Mouse (Mus musculus) adrenal gland, postnatal 10 days (tissue): ENCODE results near the gene Prdm1. TPM values are rescaled to one million over a fixed set of nuclear protein-coding genes. Genes with fewer than 3 reads are reported as not detected.

Experiments used
- DNase-seq: peaks from one replicate; pipeline ENCODE4 v3.0.0; 2021; ENCODE audit warnings: mixed read lengths
- total RNA-seq, 2 experiments: library from RNA; stranded (reverse); gene quantifications; 2 replicates each; pipeline ENCODE4 v1.2.3; 2021

Gene Prdm1
- total RNA-seq, 2 experiments from 2014 or later = 2.1 to 3.4 TPM

DNA sequence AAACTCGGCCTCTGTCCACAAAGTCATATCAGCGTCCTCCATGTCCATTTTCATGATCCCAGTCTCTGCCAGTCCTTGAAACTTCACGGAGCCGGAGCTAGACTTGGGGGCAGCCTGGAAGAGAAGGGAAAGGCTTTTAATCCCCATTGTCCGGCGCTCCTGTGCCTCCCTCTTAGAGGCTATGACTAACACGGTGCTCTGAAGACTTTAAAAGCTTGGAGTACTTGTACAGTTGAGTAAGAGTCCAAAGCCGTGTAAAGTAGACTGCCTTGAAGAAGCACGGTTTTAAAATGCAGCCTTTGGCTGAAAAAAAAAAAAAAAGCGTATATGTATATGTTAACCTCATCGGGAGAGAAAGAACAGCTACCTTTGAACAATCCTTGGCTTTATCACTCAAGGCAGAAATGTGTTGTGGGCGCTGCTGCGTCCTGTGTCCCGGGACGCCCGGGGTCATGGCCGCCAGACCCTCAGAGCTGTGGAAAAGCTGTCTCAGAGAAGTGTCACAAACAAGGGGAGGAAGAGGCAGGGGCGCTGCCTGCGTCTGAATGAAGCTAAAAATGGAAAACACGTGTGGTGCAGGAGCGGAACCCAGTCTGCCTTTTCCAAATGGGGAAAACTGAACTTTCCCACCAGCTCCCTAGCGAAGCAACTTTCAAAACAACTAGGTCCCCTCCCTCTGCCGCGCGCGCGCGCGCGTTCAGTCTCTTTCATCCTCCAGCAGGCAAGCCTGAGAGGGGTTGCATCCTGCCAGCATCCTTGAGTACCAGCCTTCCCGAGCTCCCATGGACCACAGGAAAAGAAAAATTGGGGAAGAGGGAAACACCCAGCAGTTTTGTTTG lies 71.3 kb downstream of the Prdm1 start:
- peak; percentile 54 for DNase-seq

DNA sequence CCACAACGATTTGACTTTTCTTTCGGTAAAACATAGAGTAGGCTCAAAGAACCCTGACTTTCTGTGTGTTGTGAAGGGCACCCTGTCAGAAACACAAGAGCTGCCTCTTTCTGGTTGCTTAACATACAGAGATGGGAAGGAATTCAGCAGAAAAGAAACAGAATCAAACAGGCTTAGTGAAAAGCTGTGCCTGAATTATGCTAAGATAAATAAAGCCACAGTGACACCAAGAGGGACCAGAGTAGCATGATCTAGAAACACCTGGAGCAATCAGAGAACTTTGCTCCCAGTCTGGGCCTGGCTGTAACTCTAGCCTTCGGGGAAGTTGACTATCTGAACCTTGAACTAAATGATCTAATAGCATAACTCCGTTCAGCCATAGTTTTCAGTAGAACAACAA lies 73.5 kb downstream of the Prdm1 start:
- DNase-seq = peak; percentile 10

DNA sequence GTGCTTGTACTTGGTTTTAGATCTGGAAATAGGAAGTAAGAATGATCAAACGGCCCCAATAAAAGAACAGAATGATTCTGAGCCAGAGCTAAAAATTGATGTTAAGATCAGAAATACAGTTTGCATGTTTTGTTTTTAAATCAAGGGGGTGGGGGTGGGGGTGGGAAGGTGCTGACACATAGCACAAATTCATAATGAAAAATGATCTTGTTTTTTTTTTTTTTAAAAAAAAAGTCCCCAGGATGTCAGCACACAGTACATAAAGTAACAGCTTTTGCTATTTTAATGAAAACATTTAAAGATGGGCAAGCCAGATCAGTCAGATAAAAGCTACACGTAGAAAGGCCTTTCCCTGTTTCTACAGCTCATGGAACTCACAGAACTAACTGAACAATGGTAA lies 74.2 kb downstream of the Prdm1 start:
- no peak for DNase-seq

DNA sequence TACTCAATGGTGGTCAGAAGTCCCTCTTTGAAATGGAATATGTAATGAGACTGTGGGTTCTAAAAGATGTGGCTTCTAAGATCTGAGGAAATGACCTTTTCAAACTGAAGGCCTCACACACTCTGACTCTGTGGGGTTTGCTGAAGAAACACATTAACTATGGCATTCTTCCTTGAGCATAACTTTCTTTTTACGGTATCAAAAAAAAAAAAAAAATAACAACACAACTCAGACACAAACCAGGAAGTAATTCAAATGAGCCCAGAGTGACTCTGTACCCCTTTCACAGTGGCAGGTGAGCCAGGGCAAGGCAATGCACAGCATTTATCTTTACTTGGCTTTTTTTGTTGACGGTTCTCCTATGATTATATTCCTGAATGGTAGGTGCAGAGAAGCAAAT lies 77.5 kb downstream of the Prdm1 start:
- no peak for DNase-seq

DNA sequence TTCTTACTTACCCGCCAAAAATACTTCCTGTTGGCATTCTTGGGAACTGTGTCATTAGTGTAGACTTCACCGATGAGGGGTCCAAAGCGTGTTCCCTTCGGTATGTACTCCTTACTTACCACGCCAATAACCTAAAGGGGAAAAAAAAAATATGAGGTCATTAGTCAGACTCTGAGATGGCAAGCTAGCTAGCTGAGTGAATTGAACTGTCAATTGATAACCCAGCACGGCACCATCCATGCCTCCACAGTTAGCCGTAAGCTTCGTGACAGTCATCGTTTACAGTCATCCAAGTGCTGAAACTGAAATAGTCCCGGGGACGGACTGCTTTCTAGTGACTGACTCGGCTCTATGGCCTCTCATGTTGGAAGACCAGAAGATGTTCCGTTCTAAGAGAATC lies 78.2 kb downstream of the Prdm1 start:
- no peak for DNase-seq

DNA sequence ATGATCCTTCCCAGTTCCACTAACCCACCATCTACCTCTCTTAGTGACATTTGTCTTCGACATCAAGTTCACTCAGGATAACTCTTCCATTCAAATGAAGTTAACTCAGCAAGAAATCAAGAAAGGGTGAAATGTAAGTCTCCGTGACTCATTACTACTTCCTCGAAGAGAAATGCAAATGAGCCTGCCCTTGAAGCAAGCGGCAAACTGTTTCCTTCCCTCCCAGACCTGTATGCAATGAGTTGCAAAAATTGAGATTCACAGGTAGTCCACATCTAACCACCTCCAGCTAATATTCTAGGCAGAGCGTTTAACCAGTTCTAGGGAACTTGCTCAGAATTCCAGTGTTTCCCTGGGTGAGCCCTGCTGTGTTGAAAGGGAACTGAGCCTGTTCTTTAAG lies 78.6 kb downstream of the Prdm1 start:
- no peak for DNase-seq

DNA sequence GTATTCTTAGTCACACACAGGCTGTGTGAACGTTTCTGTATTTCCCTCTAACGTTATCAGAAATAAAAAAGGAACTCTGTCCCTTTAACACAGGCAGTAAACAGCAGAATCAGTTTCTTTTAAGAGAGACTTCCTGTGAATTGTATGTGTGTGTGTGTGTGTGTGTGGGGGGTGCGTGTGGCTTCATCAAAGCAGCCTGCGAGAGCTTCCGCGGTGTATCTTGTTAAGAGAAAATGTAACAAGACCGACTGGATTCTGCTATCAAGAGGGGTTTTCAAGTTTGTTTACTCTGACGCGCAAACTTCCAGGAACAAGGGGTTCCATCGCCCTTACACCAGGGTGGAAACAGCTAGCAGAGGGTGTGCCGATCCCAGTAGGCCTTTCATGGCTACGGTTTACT lies 80.1 kb downstream of the Prdm1 start:
- DNase-seq = no peak

DNA sequence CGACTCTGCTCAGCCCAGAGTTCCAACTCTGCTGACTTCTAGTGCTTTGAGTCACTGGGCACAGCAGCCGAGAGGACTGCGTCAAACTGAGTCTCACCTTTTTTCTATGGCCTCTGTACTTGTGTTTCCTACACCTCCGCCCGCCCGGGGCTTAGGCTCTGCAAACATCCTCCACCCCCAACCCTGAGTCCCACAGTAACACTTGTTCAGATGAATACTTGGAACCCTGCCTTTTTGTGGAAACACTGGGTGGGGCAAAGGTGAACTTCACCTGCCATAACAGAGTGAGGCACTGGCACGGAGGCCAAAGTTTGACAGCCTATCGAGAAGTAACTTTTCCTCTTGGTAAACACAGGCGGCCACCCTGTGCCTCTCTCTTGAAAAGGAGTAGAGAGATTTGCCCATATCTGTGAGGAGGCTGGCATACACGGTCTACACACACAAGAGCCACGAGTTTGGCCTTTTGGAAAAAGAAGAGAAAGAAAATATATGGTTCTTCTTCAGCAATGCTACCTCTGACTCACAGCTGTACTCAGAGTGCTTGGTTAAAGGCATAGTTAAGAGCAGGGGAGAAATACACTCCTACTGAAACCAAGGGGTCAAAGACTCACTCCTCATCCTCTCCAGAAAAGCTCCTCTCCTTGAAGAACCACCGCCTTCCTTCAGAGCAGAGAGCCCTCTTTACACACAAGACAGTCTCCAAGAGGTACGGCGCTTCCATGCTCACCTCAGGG lies 80.7 kb downstream of the Prdm1 start:
- DNase-seq = no peak

DNA sequence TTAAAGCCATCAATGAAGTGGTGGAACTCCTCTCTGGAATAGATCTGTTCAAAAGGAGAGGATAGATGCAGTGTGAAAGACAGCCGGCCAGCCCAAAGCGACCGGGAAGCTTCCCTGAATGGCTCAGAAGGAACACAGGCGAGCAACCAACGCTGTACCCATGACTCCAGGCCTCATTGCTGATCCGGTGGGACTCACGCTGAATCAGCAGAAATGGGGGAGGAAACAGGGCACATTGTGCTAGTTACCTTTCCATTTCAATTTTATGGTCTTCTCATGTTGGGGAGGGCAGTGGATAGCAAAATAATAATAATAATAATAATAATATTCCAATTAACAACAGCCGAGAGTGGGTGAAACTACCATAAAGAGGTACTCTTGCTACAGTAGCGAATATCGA lies 81.3 kb downstream of the Prdm1 start:
- DNase-seq = no peak

DNA sequence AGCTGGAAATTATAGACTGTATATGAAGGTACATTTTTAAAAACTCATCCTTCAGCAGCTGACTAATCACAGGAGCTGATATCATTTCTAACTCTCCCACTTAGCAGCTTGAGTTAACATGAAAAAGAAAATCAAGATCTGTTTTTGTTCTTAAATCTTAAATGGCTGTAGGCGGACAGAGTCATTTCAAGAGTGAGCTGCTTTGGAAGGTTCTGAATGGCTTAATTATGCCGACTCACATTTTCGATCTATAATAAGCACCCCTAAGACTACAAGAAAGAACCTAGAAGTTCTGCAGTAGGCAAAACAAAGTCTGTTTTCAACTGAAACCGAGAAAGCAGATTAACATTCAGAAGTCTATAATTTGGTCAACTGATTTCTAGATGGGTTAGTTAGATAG lies 83.9 kb downstream of the Prdm1 start:
- DNase-seq = no peak

DNA sequence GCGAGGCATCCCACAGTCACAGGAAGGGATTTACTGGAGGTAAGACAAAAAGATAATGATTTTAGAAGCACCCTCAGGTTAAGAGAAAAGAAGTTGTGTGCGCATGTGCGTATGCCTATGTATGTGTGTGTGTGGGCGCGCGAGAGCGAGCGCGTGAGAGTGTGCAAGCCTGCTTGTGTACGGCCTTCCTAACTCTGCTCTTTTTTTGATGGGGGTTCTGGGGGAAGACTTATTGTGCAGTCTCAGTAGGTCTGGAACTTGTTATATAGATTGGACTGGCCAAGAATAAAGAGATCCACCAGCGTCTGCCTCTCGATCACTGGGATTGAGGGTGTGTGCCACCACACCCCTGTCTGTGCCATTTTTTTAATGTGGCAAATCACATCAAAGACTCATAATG lies 84.6 kb downstream of the Prdm1 start:
- DNase-seq = no peak

DNA sequence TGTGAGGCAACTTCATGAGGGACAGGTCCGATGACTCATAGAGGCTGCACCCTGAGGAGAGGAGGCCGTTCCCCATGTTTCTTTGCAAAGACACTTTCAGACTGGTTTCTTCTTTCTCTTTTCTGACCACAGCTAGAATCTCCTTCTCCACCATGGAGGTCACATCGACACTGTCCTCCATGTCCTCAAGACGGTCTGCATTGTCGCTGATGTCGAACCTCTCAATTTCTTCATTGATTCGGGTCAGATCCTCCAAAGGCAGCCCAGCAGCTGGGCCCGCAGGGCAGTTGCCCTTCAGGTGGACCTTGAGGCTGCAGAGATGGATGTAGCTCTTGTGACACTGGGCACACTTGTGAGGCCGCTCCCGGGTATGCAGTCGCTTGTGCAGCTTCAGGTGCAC lies 88.6 kb downstream of the Prdm1 start:
- no peak for DNase-seq

DNA sequence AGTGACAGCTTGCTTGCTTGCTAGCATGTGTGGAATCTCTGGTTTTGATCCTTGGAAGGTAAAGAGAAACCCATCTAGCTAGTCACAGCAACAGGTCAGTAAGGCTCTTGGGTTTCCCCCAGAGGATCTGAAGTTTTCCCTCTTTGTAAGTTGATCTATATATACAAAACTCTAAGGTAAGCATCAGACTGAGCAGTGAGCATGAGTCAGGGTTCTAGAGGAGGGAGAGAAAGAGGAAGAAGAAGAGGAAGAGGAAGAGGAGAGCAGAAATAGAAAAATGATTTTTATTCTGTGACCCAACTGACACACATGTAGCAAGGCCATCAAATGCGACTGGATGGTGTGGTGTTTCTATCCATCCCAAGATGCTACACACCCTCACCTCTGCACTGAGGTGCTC lies 90.7 kb downstream of the Prdm1 start:
- no peak for DNase-seq

DNA sequence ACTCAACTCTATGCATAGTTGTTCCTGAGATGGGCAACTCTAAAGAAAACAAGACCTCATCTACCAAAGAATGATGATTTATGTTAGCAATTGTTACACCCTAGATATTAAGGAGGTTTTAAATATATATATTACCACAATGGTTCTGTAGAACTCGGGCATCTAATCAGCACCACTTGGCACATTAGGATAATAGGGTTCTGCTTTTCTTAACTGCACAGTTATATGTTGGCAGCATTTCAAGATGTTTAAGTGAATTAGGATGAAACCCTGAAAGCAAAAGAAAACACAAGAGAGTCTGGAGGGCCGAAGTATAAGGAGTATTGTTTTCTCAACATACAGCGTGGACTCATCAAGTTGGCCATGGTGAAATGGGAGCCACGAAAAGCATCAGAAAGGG lies 92.3 kb downstream of the Prdm1 start:
- DNase-seq = no peak

DNA sequence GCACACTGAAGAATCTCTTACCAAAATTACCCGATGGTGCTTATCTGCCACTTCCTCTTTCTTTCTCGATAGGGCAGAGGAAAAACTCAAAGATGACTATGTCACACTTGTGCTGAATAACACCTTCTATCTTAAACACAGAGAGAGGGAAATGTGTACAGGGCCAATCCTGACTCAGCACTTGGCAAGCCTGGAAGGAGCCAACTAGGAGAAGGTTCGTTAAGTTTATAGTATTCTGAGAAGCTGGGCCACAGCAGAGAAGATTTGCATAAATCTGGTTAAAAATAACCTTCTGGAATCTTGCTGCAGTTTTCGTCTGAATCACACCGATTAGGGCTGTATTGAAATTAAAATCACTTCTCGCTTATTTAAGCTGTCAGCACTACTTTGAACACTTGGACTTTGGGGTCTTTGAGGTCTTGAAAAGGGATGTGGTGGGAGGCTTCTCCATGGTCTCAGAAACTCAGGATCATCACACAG lies 93.6 kb downstream of the Prdm1 start:
- no peak for DNase-seq

DNA sequence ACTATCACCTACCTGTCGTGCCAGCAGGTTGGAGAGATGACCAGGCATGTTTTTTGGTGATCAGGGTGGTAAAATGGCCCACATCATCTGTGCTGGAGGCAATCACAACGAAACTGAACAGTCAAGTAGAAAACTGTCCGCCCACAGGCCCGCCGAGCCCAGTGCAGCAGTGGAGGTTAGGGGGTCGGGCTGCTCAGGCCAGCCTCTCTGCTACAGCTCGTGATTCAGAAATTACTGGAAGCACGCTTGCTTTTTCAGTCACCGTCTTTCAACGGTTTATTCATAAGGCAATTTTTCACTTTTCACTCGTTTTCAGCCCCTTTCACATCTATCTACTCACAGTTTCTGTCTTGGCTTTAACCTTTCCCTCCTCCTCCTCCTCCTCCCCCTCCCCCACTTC lies 96.1 kb downstream of the Prdm1 start:
- no peak for DNase-seq

DNA sequence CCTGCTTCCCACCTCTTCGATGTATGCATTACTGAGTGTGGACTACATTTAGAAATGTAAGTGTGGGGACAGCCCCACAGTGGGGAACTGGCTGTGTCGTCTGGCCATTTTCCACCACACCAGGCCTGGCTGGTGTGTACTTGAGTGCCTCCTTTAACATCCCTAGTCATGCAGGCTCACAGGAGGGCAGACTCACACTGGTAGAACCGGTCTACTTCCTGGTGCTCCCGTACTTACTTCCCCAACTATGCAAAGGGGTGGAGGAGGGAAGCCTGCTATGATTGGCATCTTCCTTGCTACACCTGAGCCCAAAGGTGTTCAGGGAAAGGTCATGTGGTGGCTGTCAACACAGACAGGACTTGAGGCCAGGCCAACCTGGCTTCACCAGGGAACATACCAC lies 96.6 kb downstream of the Prdm1 start:
- no peak for DNase-seq

DNA sequence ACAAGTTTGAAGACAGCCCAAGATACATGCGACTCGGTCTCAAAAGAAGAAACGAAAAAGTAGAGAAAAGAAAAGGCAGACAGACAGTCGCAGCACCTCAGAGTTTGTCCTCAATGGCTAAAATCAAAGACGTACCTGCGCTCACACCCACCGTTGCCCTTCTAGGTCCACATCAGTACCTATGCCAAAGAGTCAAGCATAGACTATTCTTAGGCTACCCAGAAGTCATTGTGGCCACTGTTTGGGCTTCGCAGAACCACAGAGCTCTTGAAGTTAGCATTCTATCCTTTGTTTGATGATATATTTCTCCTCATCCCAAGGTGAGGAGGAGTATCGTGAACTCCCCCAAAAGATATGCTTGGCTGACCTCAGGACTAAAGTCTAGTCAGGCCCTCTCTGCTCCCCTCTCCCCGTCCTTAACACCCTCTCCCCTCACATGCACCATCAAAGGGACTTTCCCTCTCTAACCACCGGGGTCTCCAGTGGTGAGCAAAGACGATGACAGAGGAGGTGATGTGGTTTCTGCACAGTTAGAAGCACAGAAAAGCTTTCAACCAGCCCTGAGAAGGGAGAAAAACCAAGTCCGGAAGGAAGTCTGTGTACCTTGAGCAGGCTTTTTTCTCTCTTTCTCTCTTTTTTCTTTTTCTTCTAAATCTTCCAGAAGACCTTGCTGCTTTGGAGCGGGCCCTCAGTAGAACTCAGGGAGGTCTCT lies 99.0 kb downstream of the Prdm1 start:
- DNase-seq = no peak

DNA sequence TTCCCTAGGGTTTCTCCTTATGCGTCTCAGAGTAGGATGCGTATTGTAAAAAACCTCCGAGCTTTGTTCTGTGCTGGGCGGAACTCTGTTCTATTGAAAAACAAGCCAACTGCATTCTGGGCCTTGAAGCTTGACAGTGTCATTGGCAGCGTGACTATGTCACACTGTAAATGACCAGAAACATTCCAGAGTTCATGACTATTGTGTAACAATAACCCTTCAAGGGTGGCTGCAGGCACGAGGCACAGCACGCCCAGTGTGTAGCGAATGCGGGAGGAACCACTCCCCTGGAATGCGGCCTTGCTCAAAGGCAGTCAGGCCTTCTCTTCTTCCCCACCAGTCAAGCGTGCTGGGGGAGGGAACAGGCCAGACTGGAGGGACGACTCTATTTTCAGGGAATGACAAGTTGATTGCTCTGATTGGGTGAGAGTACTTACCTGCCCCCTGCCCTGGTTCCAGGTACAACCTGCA lies 100.4 kb downstream of the Prdm1 start:
- peak; percentile 65 for DNase-seq

DNA sequence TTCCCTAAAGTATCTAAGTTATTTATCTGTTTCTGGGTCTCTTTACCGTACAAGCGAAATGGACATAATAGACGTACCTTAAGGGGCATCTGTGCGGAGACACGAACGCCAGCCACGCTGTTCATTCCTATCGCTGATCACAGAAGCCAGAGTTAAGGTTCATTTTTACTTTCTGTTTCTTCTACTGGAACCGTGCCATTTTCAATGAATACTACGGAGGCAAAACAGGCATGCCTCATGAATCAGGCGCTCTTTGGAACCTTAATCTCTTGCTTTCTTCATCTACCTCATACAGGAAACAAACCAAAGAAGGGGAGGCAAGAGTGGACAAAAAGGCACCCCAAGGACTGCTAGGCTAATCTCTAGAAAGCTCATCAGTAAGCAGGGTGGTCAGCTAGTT lies 100.9 kb downstream of the Prdm1 start:
- no peak for DNase-seq

DNA sequence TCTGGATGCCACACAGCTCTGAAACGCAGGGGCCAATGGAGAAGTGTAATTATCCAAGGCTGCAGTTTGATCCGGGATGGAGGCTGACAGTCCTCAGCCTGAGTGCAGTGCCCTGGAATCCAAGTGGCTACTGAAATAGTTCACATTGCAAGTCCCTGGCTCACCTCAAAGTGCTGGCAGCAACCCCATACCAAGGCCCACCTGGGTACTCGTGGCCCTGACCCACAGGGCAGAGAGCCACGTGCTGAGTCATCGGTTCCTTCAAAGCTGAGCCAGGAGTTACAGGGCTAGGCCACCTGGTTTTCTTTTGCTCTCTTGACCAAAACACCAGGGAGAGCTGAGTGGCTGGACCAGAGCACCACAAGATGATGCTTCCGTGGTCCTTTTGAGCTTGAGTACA lies 103.3 kb downstream of the Prdm1 start:
- peak; percentile 65 for DNase-seq

DNA sequence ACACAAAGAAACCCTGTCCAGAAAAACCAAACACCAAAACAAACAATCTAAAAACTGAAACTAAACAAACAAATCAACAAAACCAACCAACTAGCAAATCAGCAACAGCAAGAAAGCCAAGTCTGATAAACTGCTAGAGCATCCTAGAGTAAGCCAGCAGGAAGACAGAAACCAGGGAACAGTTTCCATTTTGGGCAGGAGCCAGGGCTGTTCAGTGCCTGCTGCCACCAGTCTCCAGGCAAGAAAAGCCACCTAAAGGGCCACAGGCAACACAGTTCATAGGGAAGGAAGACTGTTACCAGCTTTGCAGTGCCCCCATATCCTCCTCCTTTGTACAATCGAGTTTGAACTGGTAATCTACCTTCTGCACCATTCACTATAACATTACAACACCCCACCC lies 106.4 kb downstream of the Prdm1 start:
- DNase-seq = no peak

DNA sequence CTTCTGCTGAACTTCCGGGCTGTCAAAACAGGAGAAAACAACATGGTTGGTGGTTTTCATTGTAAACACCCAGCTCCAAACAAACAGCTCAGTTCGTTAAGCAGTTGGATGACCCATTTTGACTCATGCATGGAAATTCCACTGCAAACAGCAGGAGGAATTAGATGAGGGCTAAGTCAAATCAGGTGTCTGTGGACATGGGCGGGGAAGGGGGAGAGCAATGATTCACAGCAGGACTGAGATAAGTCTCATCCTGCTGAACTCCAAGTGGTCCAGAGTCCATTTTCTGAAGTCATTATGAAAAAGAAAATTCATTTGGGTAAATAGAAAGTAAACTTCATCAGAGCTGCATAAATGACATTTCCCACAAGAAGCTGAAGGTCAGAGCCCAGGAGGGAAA lies 108.1 kb downstream of the Prdm1 start:
- DNase-seq = no peak
